Mouse (Mus musculus) intestine, postnatal 0 days (tissue): ENCODE results near the gene Ahsa2. TPM values are rescaled to one million over a fixed set of nuclear protein-coding genes. Genes with fewer than 3 reads are reported as not detected.

Source experiments
- microRNA-seq: library from miRNA; unstranded; fragments of <30 nt; microRNA quantifications from one replicate; pipeline ENCODE4, GENCODE M21; 2016
- polyA plus RNA-seq: library from polyadenylated mRNA; unstranded; fragments of >200 nt; fragmentation: Nextera tagmentation; extraction: Ambion mirVana; gene quantifications from 2 replicates; pipeline ENCODE4 v1.2.1, GENCODE M21; 2015

Gene Ahsa2
- polyA plus RNA-seq, 1 experiment from 2014 or later: 25.7 TPM

Small RNA genes within 50 kb of the gene (microRNA-seq; reads per million reads assigned to microRNA genes)
- gene Gm47279: not detected

Other genes starting within 250 kb of the Ahsa2 start
- gene Xpo1, start 242.0 kb downstream of the Ahsa2 start, polyA plus RNA-seq: 16.7 and 17.0 TPM in 2 replicates
- 13.4 and 17.6 TPM in 2 replicates for gene Usp34, start 191.1 kb downstream of the Ahsa2 start, polyA plus RNA-seq
- 0.21 TPM in 1 of 2 replicates, not detected in the other for gene 1700093K21Rik, start 23.1 kb upstream of the Ahsa2 start, polyA plus RNA-seq
- 12.4 and 13.9 TPM in 2 replicates for gene 0610010F05Rik, start 135.6 kb upstream of the Ahsa2 start, polyA plus RNA-seq
- gene Pus10, start 167.6 kb upstream of the Ahsa2 start, polyA plus RNA-seq: 9.0 and 9.6 TPM in 2 replicates
- 29.7 and 36.1 TPM in 2 replicates for gene Pex13, start 167.9 kb upstream of the Ahsa2 start, polyA plus RNA-seq